Mouse (Mus musculus) limb, embryonic 10.5 days (tissue): Measurements from ENCODE around the gene Cox4i2. TPM values are rescaled to one million over a fixed set of nuclear protein-coding genes. Genes with fewer than 3 reads are reported as not detected.

Experiments used
- DNase-seq: peaks from one replicate; pipeline ENCODE4 v3.0.0-alpha.2; 2017; ENCODE audit warnings: low spot score
- H3K27ac ChIP-seq: fragments of 300-500 bp; sonication (generic); 2 replicates; pipeline ENCODE4 v1.5.1; 2016; ENCODE audit warnings: mild to moderate bottlenecking
- H3K27me3 ChIP-seq: fragments of 300-500 bp; sonication (generic); 2 replicates; pipeline ENCODE4 v1.6.1; 2016; ENCODE audit warnings: low read depth, mild to moderate bottlenecking; ENCODE audit not compliant: poor library complexity, severe bottlenecking
- H3K36me3 ChIP-seq: fragments of 300-500 bp; sonication (generic); 2 replicates; pipeline ENCODE4 v1.6.1; 2016; ENCODE audit warnings: mild to moderate bottlenecking, moderate library complexity
- H3K4me1 ChIP-seq: fragments of 300-500 bp; sonication (generic); 2 replicates; pipeline ENCODE4 v1.6.1; 2016
- H3K4me3 ChIP-seq: fragments of 300-500 bp; sonication (generic); 2 replicates; pipeline ENCODE4 v1.5.1; 2016; ENCODE audit warnings: mild to moderate bottlenecking, moderate library complexity
- H3K9me3 ChIP-seq: fragments of 300-500 bp; sonication (generic); replicated peaks from 2 replicates; pipeline ENCODE4 v1.6.1; 2016; ENCODE audit warnings: mild to moderate bottlenecking
- WGBS: fragments of 180-500 bp; shearing (Covaris S2); methylation state at CpG from one replicate; pipeline ENCODE4 v1.1.7; 2016; 5-methylcytosine and 5-hydroxymethylcytosine counted together
- polyA plus RNA-seq: library from polyadenylated mRNA; unstranded; fragments of >200 nt; fragmentation: Nextera tagmentation; extraction: Ambion mirVana; gene quantifications from 2 replicates; pipeline ENCODE4 v1.2.1, GENCODE M21; 2016

The Cox4i2 gene
- polyA plus RNA-seq, 1 experiment from 2014 or later: 18.4 TPM

GRCm38 (mm10) chr2:152764172-152765044, 10.4 kb downstream of the Cox4i2 start:
- Histone ChIP-seq H3K4me3 (peak overlapping the region; percentile 17), H3K4me1 (peaks cover 33% of the 10 kb centered on the region), H3K27ac (peak overlapping the region; percentile 66), H3K36me3 (no peaks in the 10 kb centered on the region), H3K27me3 (no peaks in the 10 kb centered on the region), H3K9me3 (no peaks in the 10 kb centered on the region)
- 9% methylated on average over 14 of the region's 14 CpGs for WGBS
- no peak for DNase-seq

GRCm38 (mm10) chr2:152765045-152765674, 11.2 kb downstream of the Cox4i2 start:
- WGBS: 37% methylated on average over 7 of the region's 7 CpGs
- Histone ChIP-seq H3K4me1 (peaks cover 33% of the 10 kb centered on the region), H3K27ac (peak overlapping the region; percentile 66), H3K4me3 (peak overlapping the region; percentile 17; the same call in 1 of the 2 replicates), H3K27me3 (no peaks in the 10 kb centered on the region), H3K36me3 (no peaks in the 10 kb centered on the region), H3K9me3 (no peaks in the 10 kb centered on the region)
- no peak for DNase-seq

GRCm38 (mm10) chr2:152766387-152767123, 12.6 kb downstream of the Cox4i2 start:
- Histone ChIP-seq H3K9me3 (no peaks in the 10 kb centered on the region), H3K27me3 (no peaks in the 10 kb centered on the region), H3K36me3 (no peaks in the 10 kb centered on the region), H3K4me1 (peaks cover 33% of the 10 kb centered on the region), H3K4me3 (peak overlapping the region; percentile 34), H3K27ac (peak overlapping the region; percentile 83)
- DNase-seq: peak; percentile 97
- 16% methylated on average over 25 of the region's 25 CpGs for WGBS

- 49% methylated on average over 12 of the region's 12 CpGs for WGBS
Observed at GRCm38 (mm10) chr2:152767618-152768271, 13.8 kb downstream of the Cox4i2 start.

GRCm38 (mm10) chr2:152769677-152770076, 15.7 kb downstream of the Cox4i2 start:
- Histone ChIP-seq H3K4me3 (no peak overlapping the region), H3K27ac (no peak overlapping the region), H3K9me3 (no peaks in the 10 kb centered on the region), H3K36me3 (no peaks in the 10 kb centered on the region), H3K27me3 (no peaks in the 10 kb centered on the region), H3K4me1 (peaks cover 21% of the 10 kb centered on the region)
- no peak for DNase-seq
- 80% methylated on average over 7 of the region's 7 CpGs for WGBS

More at GRCm38 (mm10) chr2:152767618-152768271, 13.8 kb downstream of the Cox4i2 start:
- peaks cover 33% of the 10 kb centered on the region for H3K4me1 ChIP-seq
- H3K36me3 ChIP-seq: no peaks in the 10 kb centered on the region
- H3K4me3 ChIP-seq: no peak overlapping the region
- H3K27me3 ChIP-seq: no peaks in the 10 kb centered on the region
- H3K27ac ChIP-seq: 0 out of 2 replicates have a peak overlapping the region, but pooled peaks have one; percentile 28
- no peaks in the 10 kb centered on the region for H3K9me3 ChIP-seq
- peak; percentile 47 for DNase-seq

- Histone ChIP-seq H3K27me3 (no peaks in the 10 kb centered on the region), H3K36me3 (no peaks in the 10 kb centered on the region), H3K4me1 (peaks cover 3% of the 10 kb centered on the region), H3K9me3 (no peaks in the 10 kb centered on the region), H3K4me3 (no peak overlapping the region), H3K27ac (no peak overlapping the region; the same call in 1 of the 2 replicates)
- whole genome bisulfite sequencing: 91% methylated on average over 9 of the region's 9 CpGs
- no peak for DNase-seq
Observed at GRCm38 (mm10) chr2:152771571-152771970, 17.6 kb downstream of the Cox4i2 start.

- Histone ChIP-seq H3K27me3 (no peaks in the 10 kb centered on the region), H3K9me3 (no peaks in the 10 kb centered on the region), H3K27ac (no peak overlapping the region), H3K36me3 (no peaks in the 10 kb centered on the region), H3K4me1 (no peaks in the 10 kb centered on the region), H3K4me3 (no peak overlapping the region)
- no peak for DNase-seq
- WGBS: 30% methylated on average over 1 of the region's 1 CpGs
Observed at GRCm38 (mm10) chr2:152772231-152772630, 18.3 kb downstream of the Cox4i2 start.

- no peak overlapping the region for H3K27ac ChIP-seq
- WGBS: 88% methylated on average over 4 of the region's 4 CpGs
- no peaks in the 10 kb centered on the region for H3K9me3 ChIP-seq
- H3K4me1 ChIP-seq: no peaks in the 10 kb centered on the region
- H3K27me3 ChIP-seq: no peaks in the 10 kb centered on the region
- DNase-seq: no peak
- no peak overlapping the region for H3K4me3 ChIP-seq
- H3K36me3 ChIP-seq: peaks cover 12% of the 10 kb centered on the region
Observed at GRCm38 (mm10) chr2:152775357-152775756, 21.4 kb downstream of the Cox4i2 start.

GRCm38 (mm10) chr2:152776019-152776418, 22.0 kb downstream of the Cox4i2 start:
- H3K27ac ChIP-seq: no peak overlapping the region
- H3K4me1 ChIP-seq: peaks cover 3% of the 10 kb centered on the region
- H3K4me3 ChIP-seq: no peak overlapping the region
- H3K27me3 ChIP-seq: no peaks in the 10 kb centered on the region
- no peak for DNase-seq
- 85% methylated on average over 3 of the region's 3 CpGs for WGBS
- H3K9me3 ChIP-seq: no peaks in the 10 kb centered on the region
- H3K36me3 ChIP-seq: peaks cover 18% of the 10 kb centered on the region

- H3K27me3 ChIP-seq: no peaks in the 10 kb centered on the region
- 82% methylated on average over 2 of the region's 2 CpGs for whole genome bisulfite sequencing
- no peaks in the 10 kb centered on the region for H3K9me3 ChIP-seq
- no peak overlapping the region for H3K27ac ChIP-seq
- no peak for DNase-seq
- peaks cover 7% of the 10 kb centered on the region for H3K4me1 ChIP-seq
- H3K4me3 ChIP-seq: no peak overlapping the region
- peaks cover 22% of the 10 kb centered on the region for H3K36me3 ChIP-seq
Observed at GRCm38 (mm10) chr2:152776435-152776834, 22.5 kb downstream of the Cox4i2 start.

GRCm38 (mm10) chr2:152777081-152777480, 23.1 kb downstream of the Cox4i2 start:
- 89% methylated on average over 3 of the region's 3 CpGs for WGBS
- no peak overlapping the region for H3K27ac ChIP-seq
- H3K27me3 ChIP-seq: no peaks in the 10 kb centered on the region
- no peak for DNase-seq
- peaks cover 29% of the 10 kb centered on the region for H3K36me3 ChIP-seq
- no peaks in the 10 kb centered on the region for H3K9me3 ChIP-seq
- no peak overlapping the region for H3K4me3 ChIP-seq
- H3K4me1 ChIP-seq: peaks cover 7% of the 10 kb centered on the region

GRCm38 (mm10) chr2:152780466-152780865, 26.5 kb downstream of the Cox4i2 start:
- Histone ChIP-seq H3K9me3 (no peaks in the 10 kb centered on the region), H3K4me3 (no peak overlapping the region), H3K36me3 (peaks cover 48% of the 10 kb centered on the region), H3K27me3 (no peaks in the 10 kb centered on the region), H3K4me1 (peaks cover 10% of the 10 kb centered on the region), H3K27ac (no peak overlapping the region)
- WGBS: 98% methylated on average over 2 of the region's 2 CpGs
- DNase-seq: no peak
